Mouse (Mus musculus) neutrophil, adult 65 days (primary cell): ENCODE results near the gene Ccdc191. TPM values are rescaled to one million over a fixed set of nuclear protein-coding genes. Genes with fewer than 3 reads are reported as not detected.

Experiments
- total RNA-seq: library from RNA; stranded (reverse); gene quantifications from 2 replicates; pipeline ENCODE4 v1.2.4, GENCODE M21; 2023

The Ccdc191 gene
- total RNA-seq, result 0.95 and 1.1 TPM in 2 replicates

DNA sequence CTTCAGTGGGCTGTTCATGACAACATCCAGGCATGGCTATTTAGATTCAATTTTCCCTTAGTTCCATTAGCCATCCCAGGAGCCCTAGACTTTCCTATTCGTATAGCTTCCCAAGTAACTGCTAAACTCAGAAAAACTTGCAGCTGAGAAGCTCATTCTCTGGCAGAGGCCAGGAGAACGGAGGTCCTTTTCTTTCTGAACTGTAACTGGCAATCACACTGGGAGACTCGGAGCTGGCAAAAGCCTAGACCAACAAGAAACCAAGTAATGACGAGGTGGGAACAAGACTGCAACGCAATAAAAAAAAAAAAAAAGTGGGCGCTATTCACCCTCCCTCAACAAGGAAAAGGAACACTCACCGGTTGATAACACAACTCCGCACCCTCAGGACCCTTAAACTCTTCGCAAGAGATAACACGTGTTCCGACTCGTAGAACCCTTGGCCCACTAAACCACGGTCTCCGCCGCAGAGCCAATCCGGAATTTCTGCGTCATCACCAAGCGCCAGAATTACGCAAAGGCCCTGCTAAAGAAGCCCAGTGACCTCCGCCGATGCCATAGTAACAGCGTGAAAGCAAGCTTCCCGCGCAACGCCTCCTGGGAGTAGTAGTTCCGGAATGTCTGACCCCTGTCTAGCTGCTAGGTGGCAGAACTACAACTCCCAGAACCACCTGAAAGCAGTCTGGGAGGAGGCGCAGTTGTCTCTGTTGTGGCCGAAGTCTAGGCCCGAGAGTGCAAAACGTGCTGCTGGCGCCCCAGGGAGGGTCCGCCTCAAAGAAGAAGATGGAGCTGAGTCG lies at the start of gene Ccdc191:
TSS of gene Ccdc191 (plus strand) at position 593 of the 797 bp plus-strand sequence.

DNA sequence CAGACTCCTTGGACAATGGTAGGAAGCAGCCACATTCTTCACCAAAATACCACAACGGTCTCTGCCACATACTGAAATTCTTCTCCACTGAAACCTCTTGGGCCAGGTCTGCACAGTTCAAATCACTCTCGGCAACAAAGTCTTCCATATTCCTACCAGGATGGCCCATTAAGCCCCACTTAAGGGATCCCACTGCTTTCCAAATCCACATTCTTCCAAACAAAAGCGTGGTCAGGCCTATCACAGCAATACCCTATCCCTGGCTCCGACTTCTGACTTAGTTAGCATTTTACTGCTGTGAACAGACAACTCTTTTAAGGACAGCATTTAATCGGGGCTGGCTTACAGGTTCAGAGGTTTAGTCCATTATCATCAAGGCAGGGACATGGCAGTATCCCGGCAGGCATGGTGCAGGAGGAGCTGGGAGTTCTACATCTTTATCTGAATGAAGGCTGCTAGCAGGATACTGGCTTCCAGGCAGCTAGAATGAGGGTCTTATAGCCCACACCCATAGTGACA lies 36.8 kb downstream of the Ccdc191 start, which contains the start of gene Qtrt2:
TSS of gene Qtrt2 (minus strand) at position 469 of the 519 bp plus-strand sequence.

DNA sequence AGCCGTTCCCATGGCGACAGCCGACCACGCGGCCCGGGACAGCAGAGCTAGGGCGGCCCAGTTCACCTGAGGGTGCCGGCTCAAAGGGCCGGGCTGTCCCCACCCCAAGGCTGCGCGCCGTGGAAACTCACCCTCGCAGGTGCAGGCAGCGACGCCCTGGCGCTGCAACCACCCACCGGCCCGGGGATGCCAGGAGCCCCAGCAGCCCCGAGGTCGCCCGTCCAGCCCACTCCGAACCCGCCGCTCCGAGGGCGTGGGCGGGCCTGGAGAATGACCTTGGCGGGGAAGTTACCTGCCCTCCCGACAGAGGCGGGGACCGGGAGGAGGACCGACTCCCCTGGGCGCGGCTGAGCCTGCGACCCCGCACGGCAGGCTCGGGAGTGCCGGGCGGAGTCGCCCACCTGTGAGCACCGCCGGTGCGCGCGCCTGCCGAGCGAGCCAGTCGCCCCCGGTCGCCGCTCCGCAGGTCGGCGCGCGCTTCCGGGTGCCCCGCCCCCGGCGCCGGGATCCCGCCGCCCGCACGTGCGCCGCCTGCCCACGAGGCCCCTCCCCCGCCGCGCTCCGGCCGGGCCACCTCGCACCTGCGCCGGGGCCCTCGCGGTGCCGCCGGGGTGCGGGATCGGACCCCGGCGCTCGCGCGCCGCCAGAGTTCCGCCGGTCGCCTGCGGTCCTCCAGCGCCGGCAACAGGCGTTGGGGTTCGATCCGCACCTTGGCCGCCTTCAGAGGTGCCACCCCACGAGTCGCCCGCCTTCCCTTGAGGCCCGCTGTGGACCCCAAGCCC lies 89.9 kb downstream of the Ccdc191 start, which contains the start of gene Zdhhc23:
TSS of gene Zdhhc23 (minus strand) at position 464 of the 782 bp plus-strand sequence.

Other genes starting within 250 kb of the Ccdc191 start
- not detected in 2 replicates for gene Tigit, start 225.7 kb upstream of the Ccdc191 start, total RNA-seq
- not detected in 2 replicates for gene Drd3, start 135.8 kb upstream of the Ccdc191 start, total RNA-seq
- 7.1 and 7.8 TPM in 2 replicates for gene Qtrt2, start 37.0 kb downstream of the Ccdc191 start, total RNA-seq
- 0.38 and 0.98 TPM in 2 replicates for gene Zdhhc23, start 90.0 kb downstream of the Ccdc191 start, total RNA-seq
- gene Gramd1c, start 173.5 kb downstream of the Ccdc191 start, total RNA-seq, result 1.5 and 2.4 TPM in 2 replicates
- 84.2 and 98.1 TPM in 2 replicates for gene Atp6v1a, start 249.9 kb downstream of the Ccdc191 start, total RNA-seq